Mouse (Mus musculus): ENCODE results near the gene Dst.

DNA sequence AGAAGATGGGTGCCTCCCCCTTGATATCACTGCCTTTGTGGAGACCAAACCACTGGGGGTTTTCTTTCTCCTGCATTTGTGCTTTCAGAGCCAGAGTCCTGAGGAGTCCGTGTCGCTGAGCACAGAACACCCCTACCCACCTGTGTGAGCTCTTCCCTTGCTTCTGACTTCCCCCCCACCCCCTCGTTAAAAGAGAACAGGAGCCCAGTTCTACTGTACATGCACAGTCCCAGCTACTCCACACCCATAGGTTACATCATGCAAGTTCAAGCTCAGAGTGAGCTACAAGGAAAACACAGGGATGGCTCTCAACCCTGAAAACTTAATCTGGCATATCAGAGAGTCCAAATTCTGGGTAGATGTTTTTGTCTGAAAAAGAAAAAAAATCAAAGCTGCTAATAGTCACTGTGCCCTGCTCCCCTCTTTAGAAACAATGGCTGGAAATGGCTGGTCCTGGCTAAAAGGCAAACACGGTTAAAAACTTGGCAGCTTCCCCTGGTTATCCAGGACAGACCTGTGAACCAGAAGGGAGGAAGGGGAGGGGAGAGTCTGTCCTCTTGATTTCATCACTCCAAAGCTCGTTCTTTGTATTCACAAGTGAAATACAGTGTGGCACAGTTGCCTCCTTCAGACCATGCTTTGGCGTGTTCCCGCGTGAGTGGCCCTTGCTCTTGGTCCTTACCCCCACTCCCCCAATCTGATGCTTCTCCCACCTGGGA is 402.7 kb downstream of the Dst start:
- TF ChIP-seq CTCF (IDR thresholded peaks at IDR 0.05; ENCODE audit: low read depth) (no peak), EP300 (IDR thresholded peaks at IDR 0.05; ENCODE audit: low read depth) (no peak)

All from liver, embryonic 14.5 days (tissue).